Mouse (Mus musculus): Measurements from ENCODE around the gene Adcy6. TPM values are rescaled to one million over a fixed set of nuclear protein-coding genes. Genes with fewer than 3 reads are reported as not detected.
"Not testable (repeated sequence)": the region's sequence is repeated elsewhere in the genome, so short reads cannot be mapped to it uniquely, and the experiment has no call there.

Gene Adcy6
- total RNA-seq, 2 experiments from 2014 or later = 14.3 to 17.9 TPM

- peak; percentile 64 for DNase-seq (ENCODE audit: low spot score)
These were observed 7.5 kb downstream of the Adcy6 start for GRCm38 (mm10) chr15:98602191-98602881.

GRCm38 (mm10) chr15:98601832-98602190 lies 8.1 kb downstream of the Adcy6 start:
- no peak for DNase-seq (ENCODE audit: low spot score)

GRCm38 (mm10) chr15:98600036-98600709 lies 9.7 kb downstream of the Adcy6 start:
- DNase-seq (ENCODE audit: low spot score) = no peak

- DNase-seq (ENCODE audit: low spot score) = no peak
These were observed 13.3 kb downstream of the Adcy6 start for GRCm38 (mm10) chr15:98596609-98597008.

GRCm38 (mm10) chr15:98595049-98595448 lies 14.8 kb downstream of the Adcy6 start:
- no peak for DNase-seq (ENCODE audit: low spot score)

GRCm38 (mm10) chr15:98594193-98594592 lies 15.7 kb downstream of the Adcy6 start:
- DNase-seq (ENCODE audit: low spot score) = no peak

- DNase-seq (ENCODE audit: low spot score) = no peak
These were observed 18.5 kb downstream of the Adcy6 start for GRCm38 (mm10) chr15:98591396-98591795.

GRCm38 (mm10) chr15:98589640-98590336 lies 20.1 kb downstream of the Adcy6 start:
- DNase-seq (ENCODE audit: low spot score) = no peak

GRCm38 (mm10) chr15:98587751-98588150 lies 22.1 kb downstream of the Adcy6 start:
- DNase-seq (ENCODE audit: low spot score) = no peak

- not testable (repeated sequence) for DNase-seq (ENCODE audit: low spot score)
These were observed 23.7 kb downstream of the Adcy6 start for GRCm38 (mm10) chr15:98586141-98586540.

GRCm38 (mm10) chr15:98585421-98585820 lies 24.5 kb downstream of the Adcy6 start:
- no peak for DNase-seq (ENCODE audit: low spot score)

GRCm38 (mm10) chr15:98582996-98583395 lies 26.9 kb downstream of the Adcy6 start:
- no peak for DNase-seq (ENCODE audit: low spot score)

GRCm38 (mm10) chr15:98582410-98582809 lies 27.5 kb downstream of the Adcy6 start:
- no peak for DNase-seq (ENCODE audit: low spot score)

GRCm38 (mm10) chr15:98579795-98580464 lies 29.9 kb downstream of the Adcy6 start:
- peak; percentile 80 for DNase-seq (ENCODE audit: low spot score)

GRCm38 (mm10) chr15:98579310-98579709 lies 30.6 kb downstream of the Adcy6 start:
- DNase-seq (ENCODE audit: low spot score) = no peak

- no peak for DNase-seq (ENCODE audit: low spot score)
These were observed 36.6 kb downstream of the Adcy6 start for GRCm38 (mm10) chr15:98573293-98573692.

GRCm38 (mm10) chr15:98570873-98571538 lies 38.9 kb downstream of the Adcy6 start, which contains the start of the genes Ccnt1 and 4930415O20Rik:
Ccnt1 (minus strand) TSS chr15:98570923.
4930415O20Rik (plus strand) TSS chr15:98571004.
- no peak for DNase-seq (ENCODE audit: low spot score)

GRCm38 (mm10) chr15:98569795-98570365 lies 40.0 kb downstream of the Adcy6 start:
- DNase-seq (ENCODE audit: low spot score) = no peak

- no peak for DNase-seq (ENCODE audit: low spot score)
These were observed 40.7 kb downstream of the Adcy6 start for GRCm38 (mm10) chr15:98569216-98569615.

- no peak for DNase-seq (ENCODE audit: low spot score)
These were observed 41.4 kb downstream of the Adcy6 start for GRCm38 (mm10) chr15:98568256-98569033.

Measured in gastrocnemius, adult 18-20 months (tissue).